Mouse (Mus musculus) cerebellum, adult 2 months (tissue): ENCODE data around the gene Ms4a4d.

Experiments used
- CTCF ChIP-seq: fragments of 200-500 bp; IDR thresholded peaks from 2 replicates; pipeline ENCODE4 v1.5.1; 2011; ENCODE audit warnings: low read depth, mild to moderate bottlenecking, control low read depth, low read length, moderate library complexity, borderline replicate concordance; ENCODE audit not compliant: insufficient read depth
- POLR2A ChIP-seq: fragments of 200-500 bp; IDR thresholded peaks from 2 replicates; pipeline ENCODE4 v1.6.1; 2011; ENCODE audit warnings: low read length, control low read depth, borderline replicate concordance; ENCODE audit not compliant: insufficient read depth

GRCm38 (mm10) chr19:11504857-11505256 lies 31.7 kb upstream of the Ms4a4d start:
- TF ChIP-seq CTCF (no peak), POLR2A (no peak)
